Comparison of ENCODE assay signal across 8 mouse cellular contexts in genomic region chr9:80942991-80943390, GRCm38 (mm10).
DNase-seq lines count a peak whose midpoint lies in the region; ATAC-seq and TF ChIP-seq lines count a peak whose summit lies in the region.

No protein-coding gene starts in this region.

- no peak overlapping the region for H3K9ac ChIP-seq in heart, postnatal 0 days (replicated peaks; ENCODE audit: low read depth, low read length)
- no peak overlapping the region for H3K9ac ChIP-seq in midbrain, embryonic 11.5 days (ENCODE audit: low read length)

- no peaks in the 10 kb centered on the region for H3K9me3 ChIP-seq in heart, postnatal 0 days (replicated peaks; ENCODE audit: control insufficient read depth, low read length)
- no peaks in the 10 kb centered on the region for H3K9me3 ChIP-seq in midbrain, embryonic 11.5 days (ENCODE audit: control insufficient read depth, low read length)
- H3K9me3 ChIP-seq in midbrain, embryonic 10.5 days (replicated peaks) = no peaks in the 10 kb centered on the region

- ATAC-seq in heart, postnatal 0 days (ENCODE audit: insufficient read depth, low read depth) = no peak
- no peak for ATAC-seq in midbrain, embryonic 11.5 days (ENCODE audit: low FRiP score)

- no peak for TF ChIP-seq EP300 in heart, postnatal 0 days (IDR thresholded peaks at IDR 0.05; ENCODE audit: low read depth)

- no peaks in the 10 kb centered on the region for H3K36me3 ChIP-seq in heart, postnatal 0 days (replicated peaks; ENCODE audit: control insufficient read depth, insufficient read depth, low read length)
- no peaks in the 10 kb centered on the region for H3K36me3 ChIP-seq in midbrain, embryonic 11.5 days (ENCODE audit: control insufficient read depth, insufficient read depth, low read length)
- H3K36me3 ChIP-seq in midbrain, embryonic 10.5 days = no peaks in the 10 kb centered on the region

- H3K27me3 ChIP-seq in heart, postnatal 0 days (ENCODE audit: control insufficient read depth, insufficient read depth, low read length) = no peaks in the 10 kb centered on the region
- H3K27me3 ChIP-seq in midbrain, embryonic 11.5 days (ENCODE audit: control insufficient read depth, insufficient read depth, low read length) = no peaks in the 10 kb centered on the region
- H3K27me3 ChIP-seq in midbrain, embryonic 10.5 days (ENCODE audit: low read depth, poor library complexity, severe bottlenecking) = no peaks in the 10 kb centered on the region

- H3K4me2 ChIP-seq in heart, postnatal 0 days (ENCODE audit: low read depth, low read length) = no peak overlapping the region
- H3K4me2 ChIP-seq in midbrain, embryonic 11.5 days = no peak overlapping the region

- 55% methylated on average over 2 of the region's 2 CpGs for WGBS in heart, postnatal 0 days
- 63% methylated on average over 2 of the region's 2 CpGs for WGBS in midbrain, embryonic 11.5 days
- WGBS in midbrain, embryonic 10.5 days = 60% methylated on average over 2 of the region's 2 CpGs

- H3K4me3 ChIP-seq in heart, postnatal 0 days (ENCODE audit: low read depth, low read length) = no peak overlapping the region
- H3K4me3 ChIP-seq in midbrain, embryonic 11.5 days (ENCODE audit: low read depth, low read length) = no peak overlapping the region
- H3K4me3 ChIP-seq in midbrain, embryonic 10.5 days = no peak overlapping the region

- TF ChIP-seq CTCF in heart, postnatal 0 days (IDR thresholded peaks at IDR 0.05; ENCODE audit: low read depth) = peak; percentile 45

- no peak for DNase-seq in heart, postnatal 0 days (ENCODE audit: low spot score)
- DNase-seq in heart, postnatal 25 days (ENCODE audit: low spot score) = no peak
- DNase-seq in midbrain, embryonic 11.5 days (ENCODE audit: low spot score, missing footprints) = peak; percentile 82
- DNase-seq in midbrain, embryonic 10.5 days (ENCODE audit: low spot score) = no peak
- peak; percentile 8 for DNase-seq in embryo, embryonic 11.5 days (ENCODE audit: low read depth, low spot score)
- peak; percentile 2 for DNase-seq in right cerebral cortex, postnatal 36 days (ENCODE audit: low spot score in 2 of 2)
- no peak for DNase-seq in spleen, adult 18-20 months
- DNase-seq in thymus, postnatal 4 days = no peak

- intact Hi-C loops in heart, postnatal 25 days (cut with DNase I) = loop anchor here (10.0 kb wide), 1 partner anchor 272 kb away; no protein-coding TSS in a partner anchor

- no peak overlapping the region for H3K27ac ChIP-seq in heart, postnatal 0 days (ENCODE audit: low read depth)
- H3K27ac ChIP-seq in midbrain, embryonic 11.5 days (ENCODE audit: low read depth, low read length) = no peak overlapping the region
- H3K27ac ChIP-seq in midbrain, embryonic 10.5 days (replicated peaks) = no peak overlapping the region

- no peaks in the 10 kb centered on the region for H3K4me1 ChIP-seq in heart, postnatal 0 days (ENCODE audit: control insufficient read depth, insufficient read depth)
- H3K4me1 ChIP-seq in midbrain, embryonic 11.5 days (ENCODE audit: control insufficient read depth, insufficient read depth, low read length) = peaks cover 2% of the 10 kb centered on the region; the same call in 1 of the 2 replicates
- H3K4me1 ChIP-seq in midbrain, embryonic 10.5 days = peaks cover 12% of the 10 kb centered on the region

Comparison
In these comparisons a context has a peak if more than half of its experiments do, and no peak if none do; other contexts are left out.
1. DNase-seq: peak in midbrain, embryonic 11.5 days (single experiment), embryo, embryonic 11.5 days (single experiment) and right cerebral cortex, postnatal 36 days (2 of 2); none in heart, postnatal 0 days (single experiment), heart, postnatal 25 days (single experiment), midbrain, embryonic 10.5 days (single experiment), spleen, adult 18-20 months (0 of 2) and thymus, postnatal 4 days (single experiment).